Mouse (Mus musculus) intestine, embryonic 16.5 days (tissue): ENCODE results near the gene Tmc8. TPM values are rescaled to one million over a fixed set of nuclear protein-coding genes. Genes with fewer than 3 reads are reported as not detected.

Experiments used
- ATAC-seq: fragments of 200-750 bp; cut with Nextera tagmentation; 2 replicates; pipeline ENCODE4 v1.8.0; 2017; ENCODE audit warnings: moderate TSS enrichment, moderate library complexity
- H3K27ac ChIP-seq: fragments of 300-500 bp; sonication (generic); 2 replicates; pipeline ENCODE4 v1.5.1; 2014; ENCODE audit warnings: mild to moderate bottlenecking, low read length
- H3K27me3 ChIP-seq: fragments of 300-500 bp; sonication (generic); replicated peaks from 2 replicates; pipeline ENCODE4 v1.6.1; 2014; ENCODE audit warnings: low read length, control low read depth, mixed read lengths; ENCODE audit not compliant: control insufficient read depth, insufficient read depth
- H3K36me3 ChIP-seq: fragments of 300-500 bp; sonication (generic); 2 replicates; pipeline ENCODE4 v1.6.1; 2014; ENCODE audit warnings: low read length, control low read depth; ENCODE audit not compliant: control insufficient read depth, insufficient read depth
- H3K4me1 ChIP-seq: fragments of 300-500 bp; sonication (generic); 2 replicates; pipeline ENCODE4 v1.6.1; 2014; ENCODE audit warnings: low read length, control low read depth, mixed read lengths; ENCODE audit not compliant: control insufficient read depth, insufficient read depth
- H3K4me2 ChIP-seq: fragments of 300-500 bp; sonication (generic); 2 replicates; pipeline ENCODE4 v1.6.1; 2014; ENCODE audit warnings: low read depth, low read length, control low read depth
- H3K4me3 ChIP-seq: fragments of 300-500 bp; sonication (generic); 2 replicates; pipeline ENCODE4 v1.5.1; 2014; ENCODE audit warnings: mild to moderate bottlenecking, low read length
- H3K9ac ChIP-seq: fragments of 300-500 bp; sonication (generic); 2 replicates; pipeline ENCODE4 v1.6.1; 2014; ENCODE audit warnings: low read depth, low read length
- H3K9me3 ChIP-seq: fragments of 300-500 bp; sonication (generic); 2 replicates; pipeline ENCODE4 v1.6.1; 2016; ENCODE audit warnings: low read length, control low read depth; ENCODE audit not compliant: control insufficient read depth
- WGBS: fragments of 180-500 bp; shearing (Covaris S2); extraction: QIAGEN DNeasy Blood & Tissue Kit; methylation state at CpG from one replicate; pipeline ENCODE4 v1.1.7; 2014; 5-methylcytosine and 5-hydroxymethylcytosine counted together
- polyA plus RNA-seq: library from polyadenylated mRNA; unstranded; fragments of >200 nt; fragmentation: Nextera tagmentation; extraction: Ambion mirVana; gene quantifications from 2 replicates; pipeline ENCODE4 v1.2.1, GENCODE M21; 2015

Gene Tmc8
- polyA plus RNA-seq, 1 experiment from 2014 or later, result 14.5 TPM

DNA sequence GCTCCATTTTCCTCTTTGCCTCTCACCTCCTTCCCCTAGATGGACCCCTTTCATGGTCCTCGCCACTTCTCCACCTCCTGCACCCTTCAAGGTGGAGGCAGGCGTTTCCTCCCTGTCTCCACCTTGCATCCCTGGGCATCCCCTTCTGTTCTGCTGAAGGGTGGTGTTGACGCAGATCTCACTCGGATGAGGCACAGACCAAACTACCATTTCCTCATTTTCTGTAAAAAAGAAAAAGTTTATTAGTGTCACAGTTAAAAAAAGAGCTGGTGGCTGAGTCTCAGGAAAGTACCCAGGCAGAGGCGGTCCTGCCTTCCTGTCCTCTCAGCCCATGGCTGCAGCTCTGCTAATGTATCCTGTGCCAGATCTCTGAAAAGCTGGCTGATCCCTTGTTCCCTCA is 17.3 kb downstream of the Tmc8 start:
- Histone ChIP-seq H3K36me3 (no peaks in the 10 kb centered on the region), H3K27me3 (no peaks in the 10 kb centered on the region), H3K4me1 (peaks cover 15% of the 10 kb centered on the region), H3K27ac (no peak overlapping the region), H3K9me3 (no peaks in the 10 kb centered on the region), H3K4me2 (no peak overlapping the region), H3K4me3 (no peak overlapping the region), H3K9ac (no peak overlapping the region)
- no peak for ATAC-seq
- WGBS, result 73% methylated on average over 5 of the region's 5 CpGs

DNA sequence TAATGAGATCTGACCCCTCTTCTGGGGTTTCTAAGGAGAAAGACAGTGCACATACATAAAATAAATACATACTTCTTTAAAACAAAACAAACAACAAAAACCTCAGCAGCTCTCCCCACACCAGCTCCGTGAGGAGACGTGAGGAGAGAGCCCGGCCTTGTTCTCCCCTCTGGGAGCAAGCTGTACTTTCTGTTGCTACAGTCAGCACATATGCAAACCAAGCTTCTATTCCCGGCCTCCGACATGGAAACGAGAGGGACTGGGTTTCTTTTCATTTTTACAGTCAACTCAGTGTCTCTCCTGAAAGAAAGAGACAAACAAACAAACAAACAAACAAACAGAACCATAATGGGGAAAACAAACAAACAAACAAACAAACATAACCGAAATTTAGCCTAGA is 18.2 kb downstream of the Tmc8 start:
- no peak overlapping the region for H3K27ac ChIP-seq
- H3K27me3 ChIP-seq, result no peaks in the 10 kb centered on the region
- peaks cover 15% of the 10 kb centered on the region for H3K4me1 ChIP-seq
- H3K36me3 ChIP-seq, result no peaks in the 10 kb centered on the region
- no peak for ATAC-seq
- H3K9ac ChIP-seq, result no peak overlapping the region
- no peak overlapping the region for H3K4me2 ChIP-seq
- H3K4me3 ChIP-seq, result no peak overlapping the region
- H3K9me3 ChIP-seq, result no peaks in the 10 kb centered on the region
- 77% methylated on average over 7 of the region's 7 CpGs for WGBS

DNA sequence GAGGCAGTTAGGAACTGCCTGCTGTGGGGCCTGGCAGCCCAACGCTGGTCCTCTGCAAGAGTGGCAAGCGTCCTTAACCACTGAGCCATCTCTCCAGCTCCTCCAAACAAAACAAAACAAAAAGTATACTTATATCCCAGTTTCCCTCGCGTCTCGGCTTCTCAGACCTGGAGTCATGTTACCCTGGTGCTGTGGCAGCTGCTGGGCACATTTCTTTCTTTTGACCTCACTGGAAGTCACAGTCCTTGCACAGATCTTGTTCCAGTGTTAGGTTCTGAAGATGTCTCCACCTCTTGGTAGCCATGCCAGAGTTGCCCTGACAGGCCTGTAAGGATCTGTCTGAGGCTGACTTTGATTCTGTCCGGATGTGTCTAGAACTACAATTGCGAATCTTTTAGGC is 19.8 kb downstream of the Tmc8 start:
- WGBS, result 72% methylated on average over 7 of the region's 7 CpGs

GRCm38 (mm10) chr11:117803166-117803688 is 21.4 kb downstream of the Tmc8 start:
- Histone ChIP-seq H3K4me1 (peaks cover 9% of the 10 kb centered on the region), H3K9ac (no peak overlapping the region), H3K27ac (0 out of 2 replicates have a peak overlapping the region, but pooled peaks have one; percentile 23), H3K4me2 (no peak overlapping the region), H3K27me3 (no peaks in the 10 kb centered on the region), H3K4me3 (no peak overlapping the region), H3K9me3 (no peaks in the 10 kb centered on the region), H3K36me3 (no peaks in the 10 kb centered on the region)
- WGBS, result 78% methylated on average over 3 of the region's 3 CpGs
- ATAC-seq, result 0 out of 2 replicates have a peak, but pooled peaks have one; percentile 5

More for the DNA sequence above, 19.8 kb downstream of the Tmc8 start:
- H3K4me1 ChIP-seq, result peaks cover 15% of the 10 kb centered on the region
- H3K27me3 ChIP-seq, result no peaks in the 10 kb centered on the region
- H3K9me3 ChIP-seq, result no peaks in the 10 kb centered on the region
- no peak overlapping the region for H3K4me2 ChIP-seq
- no peaks in the 10 kb centered on the region for H3K36me3 ChIP-seq
- H3K27ac ChIP-seq, result no peak overlapping the region
- ATAC-seq, result no peak
- no peak overlapping the region for H3K9ac ChIP-seq
- no peak overlapping the region for H3K4me3 ChIP-seq

DNA sequence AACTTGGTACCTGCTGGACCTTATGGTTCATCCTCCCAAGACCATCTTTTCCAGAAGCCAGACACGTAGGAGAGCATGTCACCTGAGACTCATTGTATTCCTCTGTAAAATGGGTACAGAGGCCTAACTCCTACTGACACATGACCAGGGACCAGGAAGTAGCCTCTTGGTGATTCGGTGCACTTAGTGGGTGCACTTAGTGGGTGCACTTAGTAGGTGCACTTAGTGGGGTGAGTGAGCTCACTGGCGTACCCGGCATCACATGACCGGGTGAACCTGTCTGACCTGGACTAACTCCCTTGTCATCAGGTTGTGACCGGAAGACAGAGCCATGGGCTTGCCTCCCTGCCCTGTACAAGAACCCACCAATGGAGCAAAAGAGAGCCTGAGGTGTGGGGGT is 24.9 kb downstream of the Tmc8 start:
- Histone ChIP-seq H3K36me3 (no peaks in the 10 kb centered on the region), H3K27me3 (no peaks in the 10 kb centered on the region), H3K4me2 (no peak overlapping the region), H3K27ac (no peak overlapping the region), H3K9ac (no peak overlapping the region), H3K4me3 (no peak overlapping the region), H3K4me1 (peaks cover 16% of the 10 kb centered on the region), H3K9me3 (no peaks in the 10 kb centered on the region)
- 95% methylated on average over 6 of the region's 6 CpGs for WGBS
- ATAC-seq, result no peak

DNA sequence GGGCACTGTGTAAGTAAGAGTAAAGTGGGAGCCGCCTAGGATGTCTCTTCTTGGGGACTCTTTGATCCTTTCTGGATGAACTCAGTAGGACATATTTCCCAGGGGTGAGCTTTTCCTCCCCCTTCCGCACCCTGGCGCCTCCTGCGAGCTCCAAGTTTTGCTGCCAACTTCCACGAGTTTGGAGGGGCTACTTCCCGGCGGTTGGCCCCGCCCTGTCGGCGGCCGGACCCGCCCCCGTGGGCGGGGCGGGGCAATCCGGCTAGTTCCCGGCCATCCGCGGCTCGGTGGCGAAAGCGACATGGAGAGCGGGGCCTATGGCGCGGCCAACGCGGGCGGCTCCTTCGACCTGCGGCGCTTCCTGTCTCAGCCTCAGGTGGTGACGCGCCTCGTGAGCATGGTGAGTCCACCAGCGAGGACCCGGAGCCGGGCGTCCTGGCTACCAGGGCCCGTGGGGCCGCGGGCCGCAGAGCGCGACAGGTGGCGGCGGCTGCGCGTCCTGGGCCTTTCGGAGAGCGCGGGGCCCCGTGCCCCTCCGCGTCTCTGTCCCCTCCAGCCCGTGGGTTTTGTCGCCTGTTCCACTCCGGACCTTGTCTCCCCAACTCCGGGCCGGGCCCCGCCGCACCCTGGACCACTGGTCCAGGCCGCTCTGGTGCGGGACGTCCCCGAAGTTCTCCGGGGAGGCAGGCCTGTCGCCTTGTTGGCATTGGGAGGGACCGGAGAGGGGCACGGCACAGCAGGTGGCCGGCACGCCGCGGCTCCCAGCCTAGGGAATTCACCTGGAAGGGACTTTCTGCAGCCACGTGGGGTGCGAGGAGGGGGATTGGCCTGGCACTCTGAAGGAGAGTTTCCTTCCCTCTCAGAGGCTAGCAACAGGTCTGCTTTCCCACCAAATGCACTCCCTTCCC is 27.8 kb downstream of the Tmc8 start, which contains the start of the genes Gm20708 and Syngr2:
TSS of gene Gm20708 (plus strand) at position 262 of the 905 bp plus-strand sequence.
TSS of gene Syngr2 (plus strand) at position 262 of the 905 bp plus-strand sequence.
- Histone ChIP-seq H3K9ac (peak within 1 kb of the TSS; percentile 92), H3K4me2 (peak within 1 kb of the TSS; percentile 90), H3K9me3 (no peaks in the 10 kb centered on the region), H3K36me3 (peaks cover 8% of the 10 kb centered on the region; the same call in 1 of the 2 replicates), H3K4me3 (peak within 1 kb of the TSS; percentile 88), H3K27ac (peak within 1 kb of the TSS; percentile 90), H3K27me3 (no peaks in the 10 kb centered on the region), H3K4me1 (peaks cover 15% of the 10 kb centered on the region)
- WGBS, result under 1% methylated on average over 75 of the region's 75 CpGs
- ATAC-seq, result peak; percentile 80

GRCm38 (mm10) chr11:117810401-117811046 is 28.6 kb downstream of the Tmc8 start:
- H3K9me3 ChIP-seq, result no peaks in the 10 kb centered on the region
- H3K4me1 ChIP-seq, result peaks cover 15% of the 10 kb centered on the region
- H3K27me3 ChIP-seq, result no peaks in the 10 kb centered on the region
- peak overlapping the region; percentile 88 for H3K4me3 ChIP-seq
- peak overlapping the region; percentile 92 for H3K9ac ChIP-seq
- H3K36me3 ChIP-seq, result peaks cover 8% of the 10 kb centered on the region; the same call in 1 of the 2 replicates
- peak; percentile 89 for ATAC-seq
- peak overlapping the region; percentile 90 for H3K4me2 ChIP-seq
- WGBS, result 1% methylated on average over 21 of the region's 21 CpGs
- peak overlapping the region; percentile 90 for H3K27ac ChIP-seq

- H3K36me3 ChIP-seq, result peaks cover 18% of the 10 kb centered on the region
- H3K27ac ChIP-seq, result no peak overlapping the region
- WGBS, result 60% methylated on average over 5 of the region's 5 CpGs
- peaks cover 24% of the 10 kb centered on the region for H3K4me1 ChIP-seq
- no peaks in the 10 kb centered on the region for H3K9me3 ChIP-seq
- H3K27me3 ChIP-seq, result no peaks in the 10 kb centered on the region
- no peak for ATAC-seq
- no peak overlapping the region for H3K9ac ChIP-seq
- H3K4me2 ChIP-seq, result no peak overlapping the region
- H3K4me3 ChIP-seq, result no peak overlapping the region
These were observed 32.0 kb downstream of the Tmc8 start for GRCm38 (mm10) chr11:117813867-117814266.

GRCm38 (mm10) chr11:117814704-117815366 is 33.0 kb downstream of the Tmc8 start:
- H3K36me3 ChIP-seq, result peaks cover 18% of the 10 kb centered on the region
- no peaks in the 10 kb centered on the region for H3K27me3 ChIP-seq
- H3K9ac ChIP-seq, result no peak overlapping the region
- peaks cover 21% of the 10 kb centered on the region; the same call in 1 of the 2 replicates for H3K4me1 ChIP-seq
- peak overlapping the region; percentile 8; the same call in 1 of the 2 replicates for H3K27ac ChIP-seq
- no peaks in the 10 kb centered on the region for H3K9me3 ChIP-seq
- H3K4me2 ChIP-seq, result no peak overlapping the region
- no peak for ATAC-seq
- WGBS, result 96% methylated on average over 6 of the region's 6 CpGs
- no peak overlapping the region for H3K4me3 ChIP-seq
